Mouse (Mus musculus): Measurements from ENCODE around the gene Steap3. TPM values are rescaled to one million over a fixed set of nuclear protein-coding genes. Genes with fewer than 3 reads are reported as not detected.
A peak's percentile ranks its signal among the peaks of the same experiment; 100 is the strongest.

Gene Steap3
- polyA plus RNA-seq, 1 experiment from 2014 or later: 3.3 TPM

DNA sequence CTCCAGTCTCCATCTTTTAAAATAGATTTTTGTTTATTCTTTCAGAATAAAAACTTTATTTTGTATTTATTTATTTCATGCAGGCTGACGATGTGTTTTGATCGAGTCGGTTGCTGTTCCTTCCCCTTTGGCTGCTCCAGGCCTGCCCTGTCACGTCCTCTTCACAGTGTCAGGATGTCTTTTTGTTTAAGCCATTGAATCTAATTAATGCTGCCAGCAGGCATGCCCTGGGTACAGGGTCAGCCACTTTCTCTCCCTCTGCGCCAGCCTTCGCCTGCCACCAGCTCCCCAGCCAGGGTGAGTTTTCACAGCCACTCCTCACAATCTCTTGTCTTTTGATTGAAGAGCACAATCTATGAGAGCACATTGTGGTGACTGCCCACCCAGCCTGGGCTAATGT, 51.7 kb downstream of the Steap3 start:
- Histone ChIP-seq H3K4me2 (ENCODE audit: low read depth, low read length) (no peak overlapping the region), H3K9ac (ENCODE audit: low read depth, low read length) (no peak overlapping the region), H3K27ac (ENCODE audit: low read length) (no peak overlapping the region), H3K9me3 (ENCODE audit: control insufficient read depth, low read length) (no peaks in the 10 kb centered on the region), H3K27me3 (replicated peaks; ENCODE audit: control insufficient read depth, insufficient read depth, low read length) (no peaks in the 10 kb centered on the region), H3K4me1 (ENCODE audit: control insufficient read depth, insufficient read depth, low read length) (no peaks in the 10 kb centered on the region), H3K36me3 (ENCODE audit: control insufficient read depth, insufficient read depth, low read length) (no peaks in the 10 kb centered on the region), H3K4me3 (ENCODE audit: low read length) (no peak overlapping the region)
- no peak for ATAC-seq
- WGBS: 63% methylated on average over 6 of the region's 6 CpGs

DNA sequence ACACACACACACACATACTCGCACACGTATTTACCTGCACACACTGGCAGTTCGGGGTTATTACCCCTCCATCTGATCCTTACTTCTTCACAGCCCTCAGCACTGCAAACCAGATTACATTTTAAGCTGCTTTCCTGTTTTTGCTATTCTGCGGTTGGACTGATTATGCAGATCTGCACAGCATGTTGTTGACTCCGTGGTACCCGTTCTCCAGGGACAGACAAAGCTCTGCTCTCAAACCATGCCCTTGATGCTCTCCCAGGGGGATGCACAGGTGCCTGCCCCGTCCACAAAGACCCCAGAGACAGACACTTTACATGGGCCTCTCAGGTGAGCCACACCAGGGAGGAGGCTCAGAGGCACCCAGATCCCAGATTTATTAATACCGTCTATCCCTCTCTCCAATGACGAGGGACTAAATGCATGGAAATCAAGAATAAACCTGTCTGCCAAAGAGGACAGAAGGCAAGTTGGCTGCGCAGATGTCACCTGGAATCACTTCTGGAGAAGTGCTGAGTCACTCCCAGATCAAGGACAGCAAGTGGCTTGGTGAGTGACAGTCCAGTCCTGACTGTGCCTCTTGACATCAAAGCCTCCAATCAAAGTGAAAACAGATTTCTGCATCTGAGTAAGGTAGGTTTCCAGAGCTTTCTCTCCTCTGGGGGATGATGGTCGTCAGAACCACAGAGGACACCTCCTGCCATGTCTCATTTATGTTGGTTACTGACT, 63.8 kb downstream of the Steap3 start:
- 82% methylated on average over 11 of the region's 11 CpGs for WGBS
- Histone ChIP-seq H3K9me3 (ENCODE audit: control insufficient read depth, low read length) (no peaks in the 10 kb centered on the region), H3K4me3 (ENCODE audit: low read length) (no peak overlapping the region), H3K27me3 (replicated peaks; ENCODE audit: control insufficient read depth, insufficient read depth, low read length) (no peaks in the 10 kb centered on the region), H3K27ac (ENCODE audit: low read length) (no peak overlapping the region), H3K36me3 (ENCODE audit: control insufficient read depth, insufficient read depth, low read length) (no peaks in the 10 kb centered on the region), H3K9ac (ENCODE audit: low read depth, low read length) (no peak overlapping the region), H3K4me1 (ENCODE audit: control insufficient read depth, insufficient read depth, low read length) (no peaks in the 10 kb centered on the region), H3K4me2 (ENCODE audit: low read depth, low read length) (no peak overlapping the region)
- ATAC-seq: no peak

DNA sequence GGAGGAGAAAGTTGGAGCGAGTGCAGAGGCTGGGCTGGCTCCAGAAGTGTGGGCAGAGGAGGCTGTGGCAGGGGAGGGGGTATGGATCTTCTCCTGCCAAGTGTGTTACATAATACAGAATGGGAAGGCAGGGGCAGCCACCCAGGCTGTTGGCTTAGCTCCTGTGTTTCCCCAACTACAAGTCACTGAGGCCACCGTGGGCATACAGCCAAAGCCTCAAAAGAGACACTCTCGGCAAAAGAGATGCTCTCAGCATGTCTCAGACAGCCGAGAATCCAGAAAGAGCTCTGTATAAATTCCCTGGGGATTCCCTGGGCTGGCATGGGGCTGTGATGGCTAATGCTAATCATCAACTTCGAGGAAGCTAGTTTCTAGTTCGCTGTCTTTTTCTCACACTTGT, 64.9 kb downstream of the Steap3 start:
- Histone ChIP-seq H3K9me3 (ENCODE audit: control insufficient read depth, low read length) (no peaks in the 10 kb centered on the region), H3K27me3 (replicated peaks; ENCODE audit: control insufficient read depth, insufficient read depth, low read length) (no peaks in the 10 kb centered on the region), H3K4me1 (ENCODE audit: control insufficient read depth, insufficient read depth, low read length) (no peaks in the 10 kb centered on the region), H3K27ac (ENCODE audit: low read length) (no peak overlapping the region), H3K9ac (ENCODE audit: low read depth, low read length) (no peak overlapping the region), H3K4me3 (ENCODE audit: low read length) (no peak overlapping the region), H3K36me3 (ENCODE audit: control insufficient read depth, insufficient read depth, low read length) (no peaks in the 10 kb centered on the region), H3K4me2 (ENCODE audit: low read depth, low read length) (no peak overlapping the region)
- no peak for ATAC-seq
- WGBS: 62% methylated on average over 6 of the region's 6 CpGs

GRCm38 (mm10) chr1:120204834-120205233, 67.7 kb downstream of the Steap3 start:
- Histone ChIP-seq H3K27ac (ENCODE audit: low read length) (no peak overlapping the region), H3K9ac (ENCODE audit: low read depth, low read length) (no peak overlapping the region), H3K36me3 (ENCODE audit: control insufficient read depth, insufficient read depth, low read length) (no peaks in the 10 kb centered on the region), H3K27me3 (replicated peaks; ENCODE audit: control insufficient read depth, insufficient read depth, low read length) (no peaks in the 10 kb centered on the region), H3K4me1 (ENCODE audit: control insufficient read depth, insufficient read depth, low read length) (no peaks in the 10 kb centered on the region), H3K4me3 (ENCODE audit: low read length) (no peak overlapping the region), H3K9me3 (ENCODE audit: control insufficient read depth, low read length) (no peaks in the 10 kb centered on the region), H3K4me2 (ENCODE audit: low read depth, low read length) (no peak overlapping the region)
- 63% methylated on average over 1 of the region's 1 CpGs for WGBS
- ATAC-seq: no peak

GRCm38 (mm10) chr1:120203836-120204235, 68.7 kb downstream of the Steap3 start:
- Histone ChIP-seq H3K9me3 (ENCODE audit: control insufficient read depth, low read length) (no peaks in the 10 kb centered on the region), H3K27me3 (replicated peaks; ENCODE audit: control insufficient read depth, insufficient read depth, low read length) (no peaks in the 10 kb centered on the region), H3K27ac (ENCODE audit: low read length) (no peak overlapping the region), H3K4me1 (ENCODE audit: control insufficient read depth, insufficient read depth, low read length) (no peaks in the 10 kb centered on the region), H3K36me3 (ENCODE audit: control insufficient read depth, insufficient read depth, low read length) (no peaks in the 10 kb centered on the region), H3K9ac (ENCODE audit: low read depth, low read length) (no peak overlapping the region), H3K4me3 (ENCODE audit: low read length) (no peak overlapping the region), H3K4me2 (ENCODE audit: low read depth, low read length) (no peak overlapping the region)
- no peak for ATAC-seq
- 77% methylated on average over 5 of the region's 5 CpGs for WGBS

- H3K27ac ChIP-seq (ENCODE audit: low read length): no peak overlapping the region
- no peaks in the 10 kb centered on the region for H3K36me3 ChIP-seq (ENCODE audit: control insufficient read depth, insufficient read depth, low read length)
- no peaks in the 10 kb centered on the region for H3K9me3 ChIP-seq (ENCODE audit: control insufficient read depth, low read length)
- no peaks in the 10 kb centered on the region for H3K4me1 ChIP-seq (ENCODE audit: control insufficient read depth, insufficient read depth, low read length)
- WGBS: 70% methylated on average over 3 of the region's 3 CpGs
- H3K4me3 ChIP-seq (ENCODE audit: low read length): no peak overlapping the region
- no peak overlapping the region for H3K9ac ChIP-seq (ENCODE audit: low read depth, low read length)
- no peak for ATAC-seq
- H3K4me2 ChIP-seq (ENCODE audit: low read depth, low read length): no peak overlapping the region
- H3K27me3 ChIP-seq (replicated peaks; ENCODE audit: control insufficient read depth, insufficient read depth, low read length): no peaks in the 10 kb centered on the region
Observed at GRCm38 (mm10) chr1:120202542-120202941, 70.0 kb downstream of the Steap3 start.

GRCm38 (mm10) chr1:120198942-120199341, 73.6 kb downstream of the Steap3 start:
- 76% methylated on average over 4 of the region's 4 CpGs for WGBS
- Histone ChIP-seq H3K27ac (ENCODE audit: low read length) (no peak overlapping the region), H3K9me3 (ENCODE audit: control insufficient read depth, low read length) (no peaks in the 10 kb centered on the region), H3K4me3 (ENCODE audit: low read length) (no peak overlapping the region), H3K4me2 (ENCODE audit: low read depth, low read length) (no peak overlapping the region), H3K27me3 (replicated peaks; ENCODE audit: control insufficient read depth, insufficient read depth, low read length) (no peaks in the 10 kb centered on the region), H3K36me3 (ENCODE audit: control insufficient read depth, insufficient read depth, low read length) (no peaks in the 10 kb centered on the region), H3K9ac (ENCODE audit: low read depth, low read length) (no peak overlapping the region), H3K4me1 (ENCODE audit: control insufficient read depth, insufficient read depth, low read length) (no peaks in the 10 kb centered on the region)
- no peak for ATAC-seq

GRCm38 (mm10) chr1:120198151-120198550, 74.4 kb downstream of the Steap3 start:
- no peaks in the 10 kb centered on the region for H3K36me3 ChIP-seq (ENCODE audit: control insufficient read depth, insufficient read depth, low read length)
- H3K4me1 ChIP-seq (ENCODE audit: control insufficient read depth, insufficient read depth, low read length): no peaks in the 10 kb centered on the region
- 61% methylated on average over 3 of the region's 3 CpGs for WGBS
- H3K9ac ChIP-seq (ENCODE audit: low read depth, low read length): no peak overlapping the region
- H3K4me3 ChIP-seq (ENCODE audit: low read length): no peak overlapping the region
- H3K9me3 ChIP-seq (ENCODE audit: control insufficient read depth, low read length): no peaks in the 10 kb centered on the region
- H3K27me3 ChIP-seq (replicated peaks; ENCODE audit: control insufficient read depth, insufficient read depth, low read length): no peaks in the 10 kb centered on the region
- no peak for ATAC-seq
- H3K27ac ChIP-seq (ENCODE audit: low read length): no peak overlapping the region
- H3K4me2 ChIP-seq (ENCODE audit: low read depth, low read length): no peak overlapping the region

GRCm38 (mm10) chr1:120197189-120197588, 75.3 kb downstream of the Steap3 start:
- WGBS: 9% methylated on average over 5 of the region's 5 CpGs
- Histone ChIP-seq H3K27me3 (replicated peaks; ENCODE audit: control insufficient read depth, insufficient read depth, low read length) (no peaks in the 10 kb centered on the region), H3K4me2 (ENCODE audit: low read depth, low read length) (no peak overlapping the region), H3K4me1 (ENCODE audit: control insufficient read depth, insufficient read depth, low read length) (no peaks in the 10 kb centered on the region), H3K9ac (ENCODE audit: low read depth, low read length) (no peak overlapping the region), H3K27ac (ENCODE audit: low read length) (no peak overlapping the region), H3K9me3 (ENCODE audit: control insufficient read depth, low read length) (no peaks in the 10 kb centered on the region), H3K4me3 (ENCODE audit: low read length) (no peak overlapping the region), H3K36me3 (ENCODE audit: control insufficient read depth, insufficient read depth, low read length) (no peaks in the 10 kb centered on the region)
- peak; percentile 59; the same call in 1 of the 2 replicates for ATAC-seq

DNA sequence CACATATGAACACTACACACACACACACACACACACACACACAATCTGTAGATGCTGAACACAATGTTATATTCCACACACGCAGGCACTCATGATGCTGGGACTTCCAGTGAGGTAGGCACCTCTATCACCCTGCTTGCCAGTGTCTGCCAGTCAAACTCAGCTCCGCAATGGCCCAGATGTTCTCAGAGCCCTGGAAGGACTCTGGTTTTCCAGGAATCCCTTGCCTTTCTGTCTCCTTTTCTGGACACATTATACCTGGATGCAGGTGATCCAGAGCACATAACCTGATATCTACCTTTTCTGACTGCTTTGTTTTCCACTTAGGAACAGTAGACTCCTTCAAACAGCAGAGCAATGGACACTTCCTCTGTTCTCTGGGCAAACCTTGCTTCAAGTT, 75.8 kb downstream of the Steap3 start:
- no peak overlapping the region for H3K4me2 ChIP-seq (ENCODE audit: low read depth, low read length)
- 84% methylated on average over 2 of the region's 2 CpGs for WGBS
- H3K9ac ChIP-seq (ENCODE audit: low read depth, low read length): no peak overlapping the region
- H3K4me3 ChIP-seq (ENCODE audit: low read length): no peak overlapping the region
- H3K27ac ChIP-seq (ENCODE audit: low read length): no peak overlapping the region
- no peaks in the 10 kb centered on the region for H3K36me3 ChIP-seq (ENCODE audit: control insufficient read depth, insufficient read depth, low read length)
- no peaks in the 10 kb centered on the region for H3K4me1 ChIP-seq (ENCODE audit: control insufficient read depth, insufficient read depth, low read length)
- H3K9me3 ChIP-seq (ENCODE audit: control insufficient read depth, low read length): no peaks in the 10 kb centered on the region
- no peak for ATAC-seq
- no peaks in the 10 kb centered on the region for H3K27me3 ChIP-seq (replicated peaks; ENCODE audit: control insufficient read depth, insufficient read depth, low read length)
